Mouse (Mus musculus) cortical plate, adult 2 months (tissue): ENCODE measurements around the gene Acadsb.

Source experiments
- CTCF ChIP-seq: fragments of 200-500 bp; IDR thresholded peaks from 2 replicates; pipeline ENCODE4 v1.5.1; 2011; ENCODE audit warnings: mild to moderate bottlenecking, control low read depth, low read length; ENCODE audit not compliant: insufficient read depth; ENCODE audit errors: extremely low read depth
- POLR2A ChIP-seq: fragments of 200-500 bp; IDR thresholded peaks from 2 replicates; pipeline ENCODE4 v1.6.1; 2011; ENCODE audit warnings: mild to moderate bottlenecking, low read length, control low read depth; ENCODE audit not compliant: insufficient read depth; ENCODE audit errors: extremely low read depth

DNA sequence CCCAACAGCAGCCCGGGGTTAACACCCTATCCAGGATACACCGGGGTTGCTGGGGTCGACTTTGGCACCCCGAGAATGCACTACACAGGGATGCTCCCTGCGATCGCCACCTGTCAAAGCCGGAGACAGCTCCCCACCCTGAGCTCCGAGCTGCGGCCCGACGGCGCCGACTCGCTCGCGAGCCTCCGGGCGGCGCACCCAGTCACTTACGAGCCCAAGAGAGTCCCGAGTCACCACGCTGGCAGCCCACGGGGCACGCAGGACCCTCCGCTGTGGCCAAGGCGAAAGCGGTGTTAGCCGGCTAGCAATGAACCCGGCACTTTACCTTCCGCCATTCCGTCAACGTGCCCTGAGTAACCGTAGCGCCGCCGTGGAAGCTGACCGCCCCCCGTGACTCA lies 414 bp upstream of the Acadsb start:
- TF ChIP-seq POLR2A, result no peak
- TF ChIP-seq CTCF, result no peak
